Mouse (Mus musculus) adrenal gland, postnatal 10 days (tissue): Measurements from ENCODE around the gene Tnfsf10. TPM values are rescaled to one million over a fixed set of nuclear protein-coding genes. Genes with fewer than 3 reads are reported as not detected.
"Not testable (repeated sequence)": the region's sequence is repeated elsewhere in the genome, so short reads cannot be mapped to it uniquely, and the experiment has no call there.

ENCODE experiments used
- DNase-seq: peaks from one replicate; pipeline ENCODE4 v3.0.0; 2021; ENCODE audit warnings: mixed read lengths
- long read RNA-seq, 2 experiments: library from polyadenylated mRNA; stranded (forward); transcript quantifications; one replicate each; pipeline ENCODE4 v2.0.0; 2021
- total RNA-seq, 2 experiments: library from RNA; stranded (reverse); gene quantifications; 2 replicates each; pipeline ENCODE4 v1.2.3; 2021

Tnfsf10 gene
- total RNA-seq: 10 to 100 TPM in 1 of 2 experiments, 1 to 10 TPM in 1; 8.0 to 15.0 TPM
- long read RNA-seq, experiment 1, full-length matches to known transcripts: 1 of 3 reads
- long read RNA-seq, experiment 1, partial matches to known transcripts: 0 of 3 reads
- long read RNA-seq, experiment 1, other reads (novel, unspliced or antisense): 2 of 3 reads
- long read RNA-seq, experiment 2, full-length matches to known transcripts: 4 of 6 reads
- long read RNA-seq, experiment 2, partial matches to known transcripts: 0 of 6 reads
- long read RNA-seq, experiment 2, other reads (novel, unspliced or antisense): 2 of 6 reads

GRCm38 (mm10) chr3:27316559-27317287 is at the start of gene Tnfsf10:
TSS of gene Tnfsf10 (plus strand) at chr3:27317028.
- DNase-seq: peak; percentile 40

GRCm38 (mm10) chr3:27267327-27267726 is 49.5 kb upstream of the Tnfsf10 start:
- peak; percentile 12 for DNase-seq

GRCm38 (mm10) chr3:27267887-27268286 is 48.9 kb upstream of the Tnfsf10 start:
- no peak for DNase-seq

DNA sequence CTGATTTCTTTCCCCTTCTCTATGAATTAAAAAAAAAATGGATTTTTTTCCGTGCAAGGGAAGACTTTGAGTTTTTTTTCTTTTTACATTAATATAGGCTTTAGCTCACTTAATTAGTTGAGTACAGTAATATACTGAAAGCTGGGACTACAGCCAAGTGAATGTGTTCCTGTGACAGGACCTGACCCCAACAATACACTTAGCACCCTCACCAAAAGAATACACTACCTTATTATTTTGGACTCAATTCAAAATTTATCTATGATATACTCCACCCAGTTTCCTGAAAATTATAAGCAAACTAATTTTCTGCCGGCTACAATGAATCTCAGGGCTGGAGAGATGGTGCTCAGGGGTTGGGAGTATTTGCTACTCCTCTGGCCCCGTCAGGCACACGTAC is 47.7 kb upstream of the Tnfsf10 start:
- no peak for DNase-seq

DNA sequence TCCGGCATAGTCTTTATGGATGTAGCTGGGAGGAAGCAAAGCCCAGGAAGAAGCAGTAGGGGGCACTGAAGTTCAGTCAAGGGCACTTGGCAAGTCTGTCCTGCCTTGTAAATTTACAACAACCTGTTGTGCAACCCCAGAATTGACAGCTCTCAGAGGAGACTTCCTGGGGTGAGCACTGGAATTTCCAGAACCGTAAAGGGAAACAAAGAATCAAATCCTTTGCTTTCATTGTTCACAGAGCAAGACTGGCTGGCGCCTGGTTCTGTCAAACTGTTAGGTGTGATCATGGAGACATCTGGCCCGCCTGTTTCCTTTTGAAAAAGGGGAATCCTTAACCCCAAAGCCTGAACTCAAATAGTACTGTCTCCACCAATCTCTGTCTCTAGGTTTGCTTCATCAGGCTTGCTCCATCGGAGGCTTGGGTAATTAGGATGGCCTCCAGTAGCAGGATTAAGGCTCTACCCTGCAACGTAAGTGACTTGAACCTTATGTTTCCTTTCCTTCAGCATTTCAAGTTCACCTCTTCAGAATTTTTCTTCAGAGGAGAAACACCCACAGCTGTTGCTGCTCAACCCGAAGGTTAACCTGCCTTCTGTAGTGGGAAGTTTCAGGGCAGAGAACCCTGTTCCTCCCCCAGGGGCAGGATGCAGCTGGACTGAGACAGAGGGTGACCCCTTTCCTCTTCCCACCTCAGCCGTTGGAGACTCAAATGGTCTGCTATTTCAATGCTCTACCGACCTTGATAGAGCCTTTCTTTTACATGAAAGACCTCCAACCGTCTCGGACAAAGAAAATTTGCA is 46.5 kb upstream of the Tnfsf10 start:
- DNase-seq: peak; percentile 71

GRCm38 (mm10) chr3:27272926-27273745 is 43.7 kb upstream of the Tnfsf10 start:
- DNase-seq: no peak

- DNase-seq: not testable (repeated sequence)
Observed at GRCm38 (mm10) chr3:27279286-27279925, 37.4 kb upstream of the Tnfsf10 start.

DNA sequence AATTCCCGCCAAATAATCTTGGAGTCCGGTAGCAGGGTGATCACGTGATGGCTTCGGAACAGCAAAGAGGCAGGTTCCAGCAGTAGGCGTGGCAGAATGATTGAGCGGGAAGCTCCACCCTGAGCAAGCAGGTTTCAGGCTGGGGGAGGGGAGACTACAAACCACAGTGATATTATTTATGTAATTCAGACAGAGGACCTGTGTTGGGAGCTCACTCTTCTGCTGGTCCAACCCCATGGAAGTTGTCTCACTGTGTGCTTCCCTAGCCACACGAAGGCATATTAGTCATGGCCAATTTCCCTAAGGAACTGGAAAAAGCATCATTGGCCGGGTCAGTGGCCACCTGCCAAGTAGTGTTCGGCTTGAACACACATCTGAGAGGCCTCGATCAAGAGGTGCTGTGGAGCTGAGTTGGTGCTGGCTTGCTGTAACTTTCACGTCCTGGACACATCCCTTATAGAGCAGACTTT is 36.5 kb upstream of the Tnfsf10 start:
- DNase-seq: peak; percentile 43

DNA sequence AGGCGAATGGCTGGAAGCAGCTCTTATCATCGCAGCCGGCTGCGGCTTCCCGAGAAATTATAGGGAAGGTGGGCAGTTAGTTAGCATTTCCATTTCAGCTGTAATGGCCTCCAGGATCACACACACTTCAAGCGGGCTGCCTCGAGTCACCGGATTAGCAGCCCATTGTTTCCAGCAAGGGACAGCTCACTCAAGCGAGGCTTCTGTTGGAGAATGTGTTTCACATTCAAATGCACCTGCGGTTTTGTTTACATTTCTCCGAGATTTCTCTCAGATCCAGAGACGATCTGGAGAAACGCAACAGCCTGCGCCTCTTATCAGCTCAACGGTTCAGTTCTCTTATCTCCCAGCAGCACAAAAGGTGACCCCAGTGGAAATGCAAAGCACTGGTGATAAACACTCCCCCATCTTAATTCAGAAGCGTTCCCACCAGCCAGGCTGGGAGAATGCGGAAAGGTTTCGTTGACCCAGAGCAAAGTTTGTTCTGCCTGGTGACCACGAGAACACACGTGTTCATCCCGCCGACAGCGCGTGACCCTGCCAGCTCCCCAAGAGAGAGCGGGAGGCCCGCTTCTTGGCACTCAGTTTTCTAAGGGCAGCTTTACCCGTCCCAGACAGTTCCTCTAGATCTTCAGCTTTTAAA is 33.6 kb upstream of the Tnfsf10 start:
- peak; percentile 46 for DNase-seq

GRCm38 (mm10) chr3:27283796-27284195 is 33.0 kb upstream of the Tnfsf10 start:
- no peak for DNase-seq

GRCm38 (mm10) chr3:27284227-27284626 is 32.6 kb upstream of the Tnfsf10 start:
- DNase-seq: no peak

DNA sequence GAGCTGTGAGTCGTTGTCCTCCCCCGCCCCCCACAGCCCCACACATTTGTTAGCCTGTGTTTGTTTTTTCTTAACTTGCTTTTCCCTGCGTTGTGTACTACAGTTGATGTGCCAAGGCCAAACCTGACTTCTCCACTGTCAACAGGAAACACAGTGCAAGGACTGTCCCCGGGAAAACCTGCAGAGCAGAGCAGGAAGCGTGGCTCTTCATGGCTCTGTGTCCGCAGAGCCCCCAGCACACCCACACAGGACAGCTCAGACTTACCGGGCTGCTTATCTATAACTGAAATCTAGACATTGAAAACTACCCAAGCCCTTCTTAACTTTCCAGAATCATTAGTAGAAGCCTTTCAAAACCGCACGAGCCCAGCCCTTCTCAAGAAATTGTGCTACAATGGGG is 31.8 kb upstream of the Tnfsf10 start:
- peak; percentile 28 for DNase-seq

DNA sequence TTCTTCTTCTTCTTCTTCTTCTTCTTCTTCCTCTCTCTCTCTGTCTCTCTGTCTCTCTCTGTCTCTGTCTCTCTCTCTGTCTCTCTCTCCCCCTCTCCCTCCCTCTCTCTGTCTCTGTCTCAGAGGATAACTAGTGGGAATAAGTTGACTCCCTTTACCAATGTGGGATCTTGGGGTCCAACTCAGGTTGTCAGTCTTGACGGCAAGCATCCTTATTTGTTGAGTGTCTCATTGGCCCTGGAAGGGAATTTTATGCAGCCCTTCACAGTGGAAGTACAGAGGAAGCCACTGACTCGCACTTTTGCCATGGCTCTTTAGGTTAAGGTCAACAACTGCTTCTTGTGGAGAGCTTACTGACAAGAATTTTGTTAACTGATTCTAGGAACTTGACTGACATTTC is 28.5 kb upstream of the Tnfsf10 start:
- DNase-seq: no peak

GRCm38 (mm10) chr3:27288909-27289308 is 27.9 kb upstream of the Tnfsf10 start:
- no peak for DNase-seq

DNA sequence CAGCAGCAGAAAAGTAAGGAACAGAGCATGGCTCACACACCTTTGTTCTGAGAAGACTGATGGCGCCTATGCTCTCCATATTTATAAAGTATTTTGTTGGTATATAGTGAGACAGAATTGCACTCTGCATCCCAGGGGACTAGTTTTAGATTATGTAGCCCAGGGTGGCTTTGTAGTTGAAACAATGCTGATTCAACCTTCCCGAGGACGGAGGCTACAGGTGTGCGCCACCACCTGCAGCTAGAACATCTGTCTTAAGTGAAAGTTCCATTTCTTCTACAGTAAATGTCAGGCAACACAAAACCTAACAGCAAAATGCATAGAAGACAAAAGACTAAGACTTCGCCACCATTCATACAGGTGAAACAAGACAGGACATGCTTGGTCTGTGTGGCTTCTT is 26.5 kb upstream of the Tnfsf10 start:
- no peak for DNase-seq

GRCm38 (mm10) chr3:27290945-27291344 is 25.9 kb upstream of the Tnfsf10 start:
- not testable (repeated sequence) for DNase-seq

GRCm38 (mm10) chr3:27291411-27291810 is 25.4 kb upstream of the Tnfsf10 start:
- DNase-seq: not testable (repeated sequence)

GRCm38 (mm10) chr3:27293645-27294385 is 23.0 kb upstream of the Tnfsf10 start:
- DNase-seq: no peak

GRCm38 (mm10) chr3:27300451-27300850 is 16.4 kb upstream of the Tnfsf10 start:
- DNase-seq: no peak
